Mouse (Mus musculus): Measurements from ENCODE around the gene Immp2l.
"Not testable (repeated sequence)": the region's sequence is repeated elsewhere in the genome, so short reads cannot be mapped to it uniquely, and the experiment has no call there.

Gene Immp2l

GRCm38 (mm10) chr12:41842694-41843329, 818.9 kb downstream of the Immp2l start:
- no peak for DNase-seq (ENCODE audit: low spot score)

GRCm38 (mm10) chr12:41851896-41852470, 828.1 kb downstream of the Immp2l start:
- no peak for DNase-seq (ENCODE audit: low spot score)

GRCm38 (mm10) chr12:41859652-41860051, 835.8 kb downstream of the Immp2l start:
- DNase-seq (ENCODE audit: low spot score): not testable (repeated sequence)

- DNase-seq (ENCODE audit: low spot score): no peak
Observed at GRCm38 (mm10) chr12:41868317-41868716, 844.4 kb downstream of the Immp2l start.

- no peak for DNase-seq (ENCODE audit: low spot score)
Observed at GRCm38 (mm10) chr12:41874015-41874414, 850.1 kb downstream of the Immp2l start.

- DNase-seq (ENCODE audit: low spot score): no peak
Observed at GRCm38 (mm10) chr12:41877292-41877959, 853.5 kb downstream of the Immp2l start.

- DNase-seq (ENCODE audit: low spot score): no peak
Observed at GRCm38 (mm10) chr12:41878493-41878892, 854.6 kb downstream of the Immp2l start.

- DNase-seq (ENCODE audit: low spot score): no peak
Observed at GRCm38 (mm10) chr12:41878972-41879371, 855.1 kb downstream of the Immp2l start.

- no peak for DNase-seq (ENCODE audit: low spot score)
Observed at GRCm38 (mm10) chr12:41879412-41879811, 855.5 kb downstream of the Immp2l start.

GRCm38 (mm10) chr12:41880833-41881232, 856.9 kb downstream of the Immp2l start:
- DNase-seq (ENCODE audit: low spot score): no peak

- DNase-seq (ENCODE audit: low spot score): no peak
Observed at GRCm38 (mm10) chr12:41908011-41908410, 884.1 kb downstream of the Immp2l start.

- no peak for DNase-seq (ENCODE audit: low spot score)
Observed at GRCm38 (mm10) chr12:41911626-41912025, 887.7 kb downstream of the Immp2l start.

- DNase-seq (ENCODE audit: low spot score): no peak
Observed at GRCm38 (mm10) chr12:41937751-41938150, 913.9 kb downstream of the Immp2l start.

- DNase-seq (ENCODE audit: low spot score): no peak
Observed at GRCm38 (mm10) chr12:41941853-41942252, 918.0 kb downstream of the Immp2l start.

- no peak for DNase-seq (ENCODE audit: low spot score)
Observed at GRCm38 (mm10) chr12:41944079-41944672, 920.3 kb downstream of the Immp2l start.

- no peak for DNase-seq (ENCODE audit: low spot score)
Observed at GRCm38 (mm10) chr12:41946536-41946935, 922.6 kb downstream of the Immp2l start.

- DNase-seq (ENCODE audit: low spot score): no peak
Observed at GRCm38 (mm10) chr12:41949409-41949808, 925.5 kb downstream of the Immp2l start.

- no peak for DNase-seq (ENCODE audit: low spot score)
Observed at GRCm38 (mm10) chr12:41949841-41950241, 926.0 kb downstream of the Immp2l start.

GRCm38 (mm10) chr12:41950726-41951125, 926.8 kb downstream of the Immp2l start:
- DNase-seq (ENCODE audit: low spot score): no peak

- DNase-seq (ENCODE audit: low spot score): no peak
Observed at GRCm38 (mm10) chr12:41961038-41961437, 937.1 kb downstream of the Immp2l start.

GRCm38 (mm10) chr12:41991408-41991807, 967.5 kb downstream of the Immp2l start:
- no peak for DNase-seq (ENCODE audit: low spot score)
